Mouse (Mus musculus) brain, embryonic 14.5 days (tissue): ENCODE measurements around the gene Traf4.

Source experiments
- CTCF ChIP-seq: fragments of 200-500 bp; IDR thresholded peaks from 2 replicates; pipeline ENCODE4 v1.5.1; 2012; ENCODE audit warnings: inconsistent platforms, mild to moderate bottlenecking, moderate library complexity, borderline replicate concordance; ENCODE audit not compliant: insufficient read depth, insufficient read length; ENCODE audit errors: extremely low read depth
- POLR2A ChIP-seq: fragments of 200-500 bp; IDR thresholded peaks from 2 replicates; pipeline ENCODE4 v1.6.1; 2012; ENCODE audit warnings: mild to moderate bottlenecking, inconsistent platforms, borderline replicate concordance; ENCODE audit not compliant: poor library complexity, insufficient read depth, insufficient read length, severe bottlenecking; ENCODE audit errors: extremely low read depth

GRCm38 (mm10) chr11:78172034-78172747 lies 6.8 kb upstream of the Traf4 start:
- TF ChIP-seq POLR2A, result no peak
- TF ChIP-seq CTCF, result peak; percentile 17; the same call in 1 of the 2 replicates
